ENCODE assay signal across 16 mouse cellular contexts in genomic region chr10:27880867-27881266, GRCm38 (mm10).
"Had no signal": no experiment of that assay in that cellular context is flagged by ENCODE, and none has a peak within 500 bp of the region (broad histone marks: within the 10 kb centered on the region; RNA-seq: fewer than 3 reads in every experiment).

No protein-coding gene starts in this region.

- H3K9ac ChIP-seq: neural tube, embryonic 13.5 days; neural tube, embryonic 15.5 days; stomach, embryonic 15.5 days had no signal

- H3K36me3 ChIP-seq: neural tube, embryonic 13.5 days; neural tube, embryonic 15.5 days; stomach, embryonic 15.5 days had no signal

- H3K27me3 ChIP-seq: neural tube, embryonic 13.5 days; neural tube, embryonic 15.5 days; stomach, embryonic 15.5 days had no signal

- H3K4me3 ChIP-seq: neural tube, embryonic 13.5 days; neural tube, embryonic 15.5 days; stomach, embryonic 15.5 days had no signal

- H3K4me1 ChIP-seq: neural tube, embryonic 13.5 days; neural tube, embryonic 15.5 days; stomach, embryonic 15.5 days had no signal

- H3K27ac ChIP-seq: neural tube, embryonic 13.5 days; neural tube, embryonic 15.5 days; stomach, embryonic 15.5 days; stomach, postnatal 0 days had no signal

- H3K9me3 ChIP-seq: neural tube, embryonic 13.5 days; neural tube, embryonic 15.5 days; stomach, embryonic 15.5 days had no signal

- DNase-seq: retina, postnatal 1 day; right cerebral cortex, adult 18-20 months; right cerebral cortex, postnatal 14 days; right cerebral cortex, postnatal 25 days; right cerebral cortex, postnatal 4 days; spleen, adult 18-20 months; thymus, adult 18-20 months; thymus, adult 2 months; thymus, postnatal 14 days; thymus, postnatal 25 days; thymus, postnatal 36 days; thymus, postnatal 4 days had no signal

- H3K4me2 ChIP-seq: neural tube, embryonic 13.5 days; neural tube, embryonic 15.5 days; stomach, embryonic 15.5 days had no signal
